Mouse (Mus musculus) megakaryocyte, embryonic 14.5 days (primary cell): ENCODE measurements around the gene Tcp1. TPM values are rescaled to one million over a fixed set of nuclear protein-coding genes. Genes with fewer than 3 reads are reported as not detected.
A peak's percentile ranks its signal among the peaks of the same experiment; 100 is the strongest.
"Not testable (repeated sequence)": the region's sequence is repeated elsewhere in the genome, so short reads cannot be mapped to it uniquely, and the experiment has no call there.

Source experiments
- H3K27me3 ChIP-seq: replicated peaks from 2 replicates; pipeline ENCODE3; 2012; ENCODE audit warnings: inconsistent platforms
- H3K36me3 ChIP-seq: replicated peaks from 2 replicates; pipeline ENCODE3; 2012; ENCODE audit warnings: low read length, inconsistent platforms, mixed read lengths
- H3K4me1 ChIP-seq: 2 replicates; pipeline ENCODE4 v1.6.1; 2012; ENCODE audit warnings: inconsistent platforms
- H3K4me3 ChIP-seq: replicated peaks from 2 replicates; pipeline ENCODE3; 2012; ENCODE audit warnings: moderate library complexity, mild to moderate bottlenecking, inconsistent platforms
- H3K9me3 ChIP-seq: 2 replicates; pipeline ENCODE4 v1.6.1; 2012; ENCODE audit warnings: inconsistent platforms
- FLI1 ChIP-seq: IDR thresholded peaks from 2 replicates; pipeline ENCODE4 v1.6.1; 2012; ENCODE audit warnings: low read length, inconsistent platforms, mixed read lengths
- GATA1 ChIP-seq: IDR thresholded peaks from 3 replicates; pipeline ENCODE4 v1.6.1; 2012; ENCODE audit warnings: mixed read lengths, low read length, inconsistent platforms, borderline replicate concordance
- polyA plus RNA-seq: library from polyadenylated mRNA; stranded (reverse); fragments of >175 nt; gene quantifications from 2 replicates; pipeline ENCODE4 v1.2.3, GENCODE M21; 2012; ENCODE audit warnings: low replicate concordance; ENCODE audit not compliant: insufficient read depth

Tcp1 gene
- polyA plus RNA-seq, 1 experiment = 12.9 TPM

GRCm38 (mm10) chr17:12910391-12910790, 5.1 kb upstream of the Tcp1 start:
- Histone ChIP-seq H3K36me3 (peaks cover 76% of the 10 kb centered on the region), H3K27me3 (no peaks in the 10 kb centered on the region), H3K9me3 (no peaks in the 10 kb centered on the region), H3K4me1 (peaks cover 22% of the 10 kb centered on the region), H3K4me3 (no peak overlapping the region)
- no peak for TF ChIP-seq GATA1
- TF ChIP-seq FLI1 = no peak

- Histone ChIP-seq H3K4me1 (peaks cover 31% of the 10 kb centered on the region), H3K27me3 (no peaks in the 10 kb centered on the region), H3K36me3 (peaks cover 65% of the 10 kb centered on the region), H3K9me3 (no peaks in the 10 kb centered on the region), H3K4me3 (peak within 1 kb of the TSS; percentile 92)
- TF ChIP-seq GATA1 (no peak), FLI1 (peak; percentile 90; the same call in 1 of the 2 replicates)
These were observed 531 bp downstream of the Tcp1 start, which contains the start of gene Mrpl18 for GRCm38 (mm10) chr17:12915881-12916583. Gene Mrpl18, minus strand, starts transcription at chr17:12916345.

- H3K4me1 ChIP-seq = peaks cover 31% of the 10 kb centered on the region
- H3K9me3 ChIP-seq = no peaks in the 10 kb centered on the region
- TF ChIP-seq GATA1 = no peak
- TF ChIP-seq FLI1 = no peak
- no peaks in the 10 kb centered on the region for H3K27me3 ChIP-seq
- H3K36me3 ChIP-seq = peaks cover 65% of the 10 kb centered on the region
- peak overlapping the region; percentile 92 for H3K4me3 ChIP-seq
These were observed 1.3 kb downstream of the Tcp1 start for GRCm38 (mm10) chr17:12916588-12917380.

GRCm38 (mm10) chr17:12921073-12921472, 5.6 kb downstream of the Tcp1 start:
- Histone ChIP-seq H3K36me3 (peaks cover 79% of the 10 kb centered on the region), H3K27me3 (no peaks in the 10 kb centered on the region), H3K9me3 (no peaks in the 10 kb centered on the region), H3K4me1 (peaks cover 7% of the 10 kb centered on the region; the same call in 1 of the 2 replicates), H3K4me3 (no peak overlapping the region)
- TF ChIP-seq FLI1 = no peak
- no peak for TF ChIP-seq GATA1

GRCm38 (mm10) chr17:12925001-12925400, 9.5 kb downstream of the Tcp1 start:
- Histone ChIP-seq H3K4me1 (no peaks in the 10 kb centered on the region), H3K4me3 (no peak overlapping the region), H3K36me3 (peaks cover 65% of the 10 kb centered on the region), H3K27me3 (no peaks in the 10 kb centered on the region), H3K9me3 (no peaks in the 10 kb centered on the region)
- TF ChIP-seq GATA1 = no peak
- TF ChIP-seq FLI1 = no peak

GRCm38 (mm10) chr17:12925703-12926180, 10.2 kb downstream of the Tcp1 start:
- TF ChIP-seq FLI1 (no peak), GATA1 (no peak)
- H3K27me3 ChIP-seq = no peaks in the 10 kb centered on the region
- H3K36me3 ChIP-seq = peaks cover 58% of the 10 kb centered on the region
- no peaks in the 10 kb centered on the region for H3K9me3 ChIP-seq
- H3K4me1 ChIP-seq = no peaks in the 10 kb centered on the region
- H3K4me3 ChIP-seq = no peak overlapping the region

- H3K9me3 ChIP-seq, H3K4me3 ChIP-seq, H3K36me3 ChIP-seq, H3K27me3 ChIP-seq: not testable (repeated sequence)
- peaks cover 14% of the 10 kb centered on the region; the same call in 1 of the 2 replicates for H3K4me1 ChIP-seq
These were observed 16.1 kb downstream of the Tcp1 start for GRCm38 (mm10) chr17:12931576-12931975.

GRCm38 (mm10) chr17:12935719-12936118, 20.2 kb downstream of the Tcp1 start:
- TF ChIP-seq FLI1 = no peak
- no peak for TF ChIP-seq GATA1
- no peak overlapping the region for H3K4me3 ChIP-seq
- no peaks in the 10 kb centered on the region for H3K36me3 ChIP-seq
- no peaks in the 10 kb centered on the region for H3K9me3 ChIP-seq
- peaks cover 28% of the 10 kb centered on the region for H3K4me1 ChIP-seq
- H3K27me3 ChIP-seq = no peaks in the 10 kb centered on the region

- Histone ChIP-seq H3K4me3 (no peak overlapping the region), H3K36me3 (peaks cover 5% of the 10 kb centered on the region), H3K4me1 (peaks cover 44% of the 10 kb centered on the region), H3K27me3 (no peaks in the 10 kb centered on the region), H3K9me3 (no peaks in the 10 kb centered on the region)
- no peak for TF ChIP-seq GATA1
- no peak for TF ChIP-seq FLI1
These were observed 22.0 kb downstream of the Tcp1 start for GRCm38 (mm10) chr17:12937412-12937970.

GRCm38 (mm10) chr17:12938077-12938476, 22.6 kb downstream of the Tcp1 start:
- Histone ChIP-seq H3K27me3 (no peaks in the 10 kb centered on the region), H3K4me3 (no peak overlapping the region), H3K9me3 (no peaks in the 10 kb centered on the region), H3K36me3 (peaks cover 11% of the 10 kb centered on the region), H3K4me1 (peaks cover 47% of the 10 kb centered on the region)
- no peak for TF ChIP-seq FLI1

- Histone ChIP-seq H3K4me1 (peaks cover 47% of the 10 kb centered on the region), H3K4me3 (peak overlapping the region; percentile 90), H3K36me3 (peaks cover 23% of the 10 kb centered on the region)
- not testable (repeated sequence) for H3K27me3 ChIP-seq, H3K9me3 ChIP-seq
These were observed 24.1 kb downstream of the Tcp1 start for GRCm38 (mm10) chr17:12939377-12940148.
